Mouse (Mus musculus) kidney, postnatal 4 days (tissue): ENCODE data around the gene Gm20518.

Experiments
- DNase-seq, 2 experiments: peaks; one replicate each; pipeline ENCODE4 v3.0.0; 2021; ENCODE audit warnings: mixed read lengths in 2 of 2

Gene Gm20518

DNA sequence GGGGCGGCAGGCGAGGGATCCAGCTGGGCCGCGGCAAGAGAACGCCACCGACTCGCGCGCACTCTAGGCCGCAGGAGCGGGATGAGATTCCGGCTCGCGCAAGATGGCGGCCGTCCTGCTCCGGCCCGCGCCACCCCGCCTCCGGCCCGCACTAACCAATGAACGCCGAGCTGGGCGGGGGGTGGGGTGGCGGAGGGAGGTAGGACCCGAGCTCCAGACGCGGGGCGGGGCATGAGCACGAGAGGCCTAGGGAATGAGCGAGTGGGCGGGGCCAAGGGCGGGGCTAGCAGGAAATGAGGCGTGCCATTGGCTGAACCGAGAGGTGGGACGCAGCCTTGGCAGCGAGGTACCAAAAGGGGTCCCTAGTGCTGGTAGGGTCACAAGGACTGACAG is at the start of gene Gm20518:
TSS of gene Gm20518 (minus strand) at position 105 of the 393 bp plus-strand sequence.
- DNase-seq = peak; percentile 100

DNA sequence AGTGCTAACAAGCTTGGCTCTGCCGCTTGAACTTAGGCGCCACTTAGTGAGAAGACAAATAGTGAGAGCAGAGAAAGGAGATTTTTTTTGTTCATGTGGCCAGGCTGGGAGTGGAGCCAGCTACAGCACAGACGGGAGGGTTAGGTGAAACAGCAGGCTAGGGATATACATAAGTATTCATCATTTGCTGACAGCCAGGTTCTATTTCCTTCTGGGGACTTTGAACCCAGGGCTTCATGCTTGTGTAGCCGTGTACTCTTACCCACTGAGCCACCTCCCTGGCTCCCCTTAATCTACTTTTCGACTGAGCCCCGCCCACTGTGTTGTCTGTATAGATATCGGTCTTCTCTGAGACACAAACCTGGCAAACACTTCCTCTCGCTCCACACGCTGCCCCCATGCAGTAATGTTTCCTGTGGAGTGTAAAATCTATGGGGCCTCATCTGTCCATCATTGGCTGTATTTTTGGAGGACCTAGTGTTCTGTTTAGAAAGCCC is 47.8 kb upstream of the Gm20518 start:
- DNase-seq = peak in 1 of 2 experiments; percentile 27

- DNase-seq = peak; percentile 74 to 84
These were observed 47.4 kb upstream of the Gm20518 start for GRCm38 (mm10) chr16:17938821-17939220.

GRCm38 (mm10) chr16:17938187-17938586 is 46.7 kb upstream of the Gm20518 start:
- no peak for DNase-seq

GRCm38 (mm10) chr16:17936776-17937175 is 45.3 kb upstream of the Gm20518 start:
- no peak for DNase-seq

GRCm38 (mm10) chr16:17934445-17934910 is 43.0 kb upstream of the Gm20518 start:
- DNase-seq = no peak

DNA sequence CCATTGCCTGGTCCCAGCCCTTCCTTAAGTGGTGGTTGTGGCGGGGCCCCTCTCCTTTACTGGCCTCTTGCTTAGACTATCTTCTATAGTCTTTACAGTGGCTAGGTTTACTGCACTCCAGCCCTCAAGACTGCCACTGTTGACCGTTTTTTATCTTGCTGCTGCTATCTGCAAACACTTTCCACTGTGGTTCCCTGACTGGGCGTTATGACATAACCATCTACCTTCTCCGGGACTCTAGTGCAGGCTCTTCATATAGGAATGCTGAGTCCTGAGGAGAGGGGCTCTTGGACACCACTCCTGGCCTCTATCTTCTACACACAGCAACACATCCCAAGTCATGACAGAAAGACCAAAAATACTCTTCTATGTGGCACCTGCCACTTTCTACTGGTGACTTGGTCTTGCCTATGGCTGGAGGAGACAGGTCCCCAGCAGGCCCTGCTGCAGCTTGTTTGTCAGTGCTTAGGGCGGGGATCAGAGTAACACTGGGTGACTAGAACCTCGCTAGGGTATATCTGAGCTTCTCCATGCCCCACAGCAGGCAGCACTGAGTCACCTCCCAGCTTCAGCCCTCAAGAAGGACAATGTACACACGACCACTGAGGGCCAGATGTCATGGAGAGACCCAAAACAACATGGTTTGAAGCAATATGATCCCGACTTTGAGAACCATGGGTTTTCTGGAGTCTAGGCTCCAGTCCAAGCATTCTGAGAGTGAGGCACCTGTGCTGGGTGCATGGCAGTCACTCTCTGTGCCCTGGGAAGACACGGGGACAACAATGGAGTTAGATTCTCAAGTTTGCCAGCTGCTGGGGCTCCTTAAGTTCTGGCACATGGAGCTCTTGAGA is 42.3 kb upstream of the Gm20518 start:
- no peak for DNase-seq

- DNase-seq = no peak
These were observed 40.5 kb upstream of the Gm20518 start for GRCm38 (mm10) chr16:17931906-17932460.

- DNase-seq = no peak
These were observed 38.2 kb upstream of the Gm20518 start for GRCm38 (mm10) chr16:17929631-17930030.

GRCm38 (mm10) chr16:17929211-17929610 is 37.7 kb upstream of the Gm20518 start:
- DNase-seq = no peak

DNA sequence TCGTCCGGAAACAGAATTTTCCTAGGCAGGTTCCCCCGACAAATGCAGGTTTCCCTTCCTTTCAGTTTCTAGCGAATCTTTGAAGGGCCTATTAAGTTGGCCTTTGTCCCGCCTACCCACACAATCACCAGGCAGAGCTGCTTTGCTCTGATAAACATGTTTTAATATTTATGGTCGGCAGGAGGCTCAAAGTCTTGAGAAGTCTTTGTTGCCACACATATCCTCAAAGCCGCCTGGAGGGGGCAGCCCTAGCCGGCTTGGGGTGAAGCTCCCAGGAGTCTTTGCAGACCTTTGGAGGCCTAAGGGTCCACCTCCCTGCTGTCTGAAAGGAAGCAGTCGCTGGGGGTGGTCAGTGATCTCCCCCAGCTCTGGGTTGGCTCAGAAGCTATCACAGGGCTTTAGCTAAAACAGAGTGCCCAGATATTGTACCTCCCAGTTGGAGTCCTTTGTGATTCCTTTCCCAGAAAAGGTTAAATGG is 37.2 kb upstream of the Gm20518 start:
- peak; percentile 83 to 92 for DNase-seq

GRCm38 (mm10) chr16:17928087-17928580 is 36.7 kb upstream of the Gm20518 start, which contains the start of gene Slc25a1:
Gene Slc25a1 (minus strand): TSS chr16:17928219.
- peak; percentile 83 to 89 for DNase-seq

GRCm38 (mm10) chr16:17927351-17928082 is 36.0 kb upstream of the Gm20518 start:
- DNase-seq = peak; percentile 70 to 79

DNA sequence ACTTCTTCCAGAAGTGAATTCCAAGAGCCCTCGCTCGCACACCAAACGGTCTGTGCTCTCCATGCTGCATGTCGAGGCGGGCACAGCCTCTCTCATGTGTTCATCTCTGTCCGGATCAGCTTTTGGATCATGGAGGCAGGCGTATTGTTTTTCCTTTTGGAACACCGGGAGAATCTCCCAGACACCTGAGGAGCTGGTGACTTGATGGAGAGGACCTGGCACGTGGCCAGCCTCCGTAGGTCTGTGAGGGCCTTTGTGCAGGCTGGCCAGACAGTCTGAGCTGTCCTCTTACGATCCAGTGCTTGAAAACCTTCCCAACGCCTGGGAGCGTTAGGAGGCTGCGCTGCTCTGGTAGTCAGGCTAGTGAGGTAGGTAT is 30.7 kb upstream of the Gm20518 start:
- DNase-seq = no peak

GRCm38 (mm10) chr16:17921325-17922162 is 30.1 kb upstream of the Gm20518 start:
- peak; percentile 98 to 99 for DNase-seq

- peak in 1 of 2 experiments; percentile 21 for DNase-seq
These were observed 29.1 kb upstream of the Gm20518 start for GRCm38 (mm10) chr16:17920586-17920985.

DNA sequence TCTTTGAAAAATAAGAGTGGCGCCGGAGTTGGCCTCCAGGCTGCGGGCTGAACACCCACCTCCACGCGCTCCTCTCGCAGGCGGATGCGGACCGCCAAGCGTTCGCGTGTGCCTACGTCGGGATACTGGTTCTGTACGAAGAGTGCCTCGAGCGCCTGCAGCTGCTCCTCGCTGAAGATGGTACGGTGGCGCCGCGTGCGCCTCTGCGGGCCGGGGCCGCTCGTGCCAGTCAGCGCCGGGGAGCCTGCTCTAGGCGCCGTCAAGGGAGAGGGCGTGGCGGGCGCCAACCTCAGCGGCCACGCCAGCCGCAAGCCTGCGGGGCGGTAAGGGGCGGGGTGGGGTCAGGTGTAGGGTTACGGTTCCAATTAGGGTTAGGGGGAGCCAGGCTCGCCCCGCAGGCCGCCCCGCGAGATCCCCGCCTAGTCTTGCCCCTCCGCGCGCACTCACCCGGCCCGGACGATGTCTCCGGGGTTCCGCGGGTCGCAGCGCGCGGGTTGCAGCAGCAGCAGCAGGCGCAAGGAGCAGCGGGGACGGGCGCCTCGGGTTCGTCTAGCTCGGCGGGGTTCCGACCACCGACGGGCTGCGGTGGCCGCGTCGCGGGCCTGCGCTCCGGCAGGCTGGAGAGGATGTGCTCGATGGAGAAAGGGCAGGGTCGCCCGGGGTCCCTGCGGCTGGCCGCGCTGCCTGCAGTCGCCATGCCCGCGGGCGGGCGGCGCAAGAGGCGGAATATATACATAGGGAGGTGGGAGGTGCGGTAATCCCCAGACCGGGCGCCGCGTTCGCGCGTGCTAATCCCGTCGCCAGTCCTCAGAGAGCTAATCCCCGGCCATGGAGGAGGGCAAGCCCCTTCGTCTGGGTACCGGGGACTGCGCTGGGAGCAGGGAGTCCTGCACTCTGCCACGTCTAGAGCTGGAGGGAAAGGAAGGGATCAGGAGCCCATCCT is 23.1 kb upstream of the Gm20518 start, which contains the start of gene Gsc2:
TSS of gene Gsc2 (minus strand) at position 753 of the 943 bp plus-strand sequence.
- DNase-seq = peak; percentile 34 to 49

GRCm38 (mm10) chr16:17911052-17911595 is 19.7 kb upstream of the Gm20518 start, which contains the start of gene Ess2:
Gene Ess2 (minus strand): TSS chr16:17911348.
- peak; percentile 87 to 93 for DNase-seq

GRCm38 (mm10) chr16:17898462-17898861 is 7.0 kb upstream of the Gm20518 start, which contains the start of the genes Dgcr2 and Tssk2:
Gene Dgcr2 (minus strand): TSS chr16:17898562.
Gene Tssk2 (plus strand): TSS chr16:17898637.
- no peak for DNase-seq

GRCm38 (mm10) chr16:17896091-17896490 is 4.6 kb upstream of the Gm20518 start:
- no peak for DNase-seq
